Comparison of ENCODE assay signal across 10 mouse cellular contexts in the genomic region with DNA sequence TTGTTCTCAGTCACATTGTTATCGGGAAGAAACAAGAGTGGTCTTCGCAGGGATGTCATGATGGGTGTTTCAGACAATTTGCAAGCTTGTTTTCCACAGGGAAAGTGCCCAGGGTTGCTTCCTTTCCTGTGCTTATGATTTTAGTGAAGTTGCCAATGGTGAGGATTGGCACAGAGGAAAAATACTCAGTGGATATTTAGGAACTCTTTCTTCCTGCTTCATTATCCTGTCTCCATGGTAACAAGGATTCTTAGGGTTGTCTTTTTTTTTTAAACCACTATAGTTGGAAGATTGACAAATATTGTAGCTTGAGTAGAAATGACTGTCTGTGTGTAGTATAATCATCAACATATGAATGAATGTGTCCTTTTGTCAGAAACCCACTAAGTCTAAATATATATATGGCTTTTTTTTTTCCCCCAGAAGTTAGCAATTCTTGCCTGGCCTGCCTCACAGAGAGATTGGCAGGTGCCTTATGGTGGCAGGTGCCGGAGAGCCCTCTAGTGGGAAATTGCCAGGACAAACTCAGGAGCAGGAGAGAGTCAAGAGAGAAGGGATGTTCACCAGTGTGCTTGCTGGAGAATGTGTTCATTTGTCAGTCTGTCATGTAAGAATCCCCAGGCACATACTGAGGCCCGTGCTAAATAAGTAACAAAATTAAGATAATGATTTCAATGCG. TPM values are rescaled to one million over a fixed set of nuclear protein-coding genes. Genes with fewer than 3 reads are reported as not detected.
A peak's percentile ranks its signal among the peaks of the same experiment; 100 is the strongest.
DNase-seq lines count a peak whose midpoint lies in the region; ATAC-seq and TF ChIP-seq lines count a peak whose summit lies in the region.
"Had no signal": no experiment of that assay in that cellular context is flagged by ENCODE, and none has a peak within 500 bp of the region (broad histone marks: within the 10 kb centered on the region; RNA-seq: fewer than 3 reads in every experiment).

No protein-coding gene starts in this region.

- H3K4me2 ChIP-seq in forebrain, embryonic 11.5 days (ENCODE audit: low read depth, low read length, severe bottlenecking), result no peak overlapping the region
- H3K4me2 ChIP-seq in forebrain, embryonic 12.5 days, result no peak overlapping the region
- no peak overlapping the region for H3K4me2 ChIP-seq in liver, postnatal 0 days (ENCODE audit: low read depth, low read length)
- H3K4me2 ChIP-seq in liver, embryonic 12.5 days, result no peak overlapping the region
- 0 out of 2 replicates have a peak overlapping the region, but pooled peaks have one; percentile 4 for H3K4me2 ChIP-seq in midbrain, embryonic 15.5 days
- H3K4me2 ChIP-seq: limb, embryonic 12.5 days; neural tube, embryonic 12.5 days had no signal

- H3K27ac ChIP-seq in forebrain, embryonic 11.5 days (ENCODE audit: low read depth, low read length), result no peak overlapping the region
- H3K27ac ChIP-seq in forebrain, embryonic 12.5 days, result no peak overlapping the region
- H3K27ac ChIP-seq in liver, postnatal 0 days (ENCODE audit: low read depth), result no peak overlapping the region
- H3K27ac ChIP-seq in liver, embryonic 12.5 days, result no peak overlapping the region
- peak overlapping the region; percentile 73 for H3K27ac ChIP-seq in midbrain, embryonic 15.5 days
- H3K27ac ChIP-seq: limb, embryonic 12.5 days; neural tube, embryonic 12.5 days had no signal

- H3K36me3 ChIP-seq in forebrain, embryonic 11.5 days (ENCODE audit: control insufficient read depth, insufficient read depth, low read length), result no peaks in the 10 kb centered on the region
- no peaks in the 10 kb centered on the region for H3K36me3 ChIP-seq in forebrain, embryonic 12.5 days (replicated peaks)
- no peaks in the 10 kb centered on the region for H3K36me3 ChIP-seq in liver, postnatal 0 days (replicated peaks; ENCODE audit: insufficient read depth, low read length)
- H3K36me3 ChIP-seq in liver, embryonic 12.5 days, result no peaks in the 10 kb centered on the region
- H3K36me3 ChIP-seq in midbrain, embryonic 15.5 days (replicated peaks), result no peaks in the 10 kb centered on the region
- H3K36me3 ChIP-seq: limb, embryonic 12.5 days; neural tube, embryonic 12.5 days had no signal

- 0 out of 2 replicates have a peak, but pooled peaks cover 2% of the 10 kb centered on the region for H3K4me1 ChIP-seq in forebrain, embryonic 11.5 days (replicated peaks; ENCODE audit: control insufficient read depth, insufficient read depth, low read length)
- peaks cover 17% of the 10 kb centered on the region for H3K4me1 ChIP-seq in forebrain, embryonic 12.5 days
- no peaks in the 10 kb centered on the region for H3K4me1 ChIP-seq in liver, postnatal 0 days (ENCODE audit: insufficient read depth)
- no peaks in the 10 kb centered on the region for H3K4me1 ChIP-seq in liver, embryonic 12.5 days
- peaks cover 26% of the 10 kb centered on the region for H3K4me1 ChIP-seq in midbrain, embryonic 15.5 days

- no peak for TF ChIP-seq EP300 in liver, postnatal 0 days (IDR thresholded peaks at IDR 0.05; ENCODE audit: low read depth)

- no peak overlapping the region for H3K9ac ChIP-seq in forebrain, embryonic 11.5 days (ENCODE audit: low read length)
- no peak overlapping the region for H3K9ac ChIP-seq in forebrain, embryonic 12.5 days
- no peak overlapping the region for H3K9ac ChIP-seq in liver, postnatal 0 days (replicated peaks)
- H3K9ac ChIP-seq in liver, embryonic 12.5 days, result no peak overlapping the region
- no peak overlapping the region for H3K9ac ChIP-seq in midbrain, embryonic 15.5 days
- H3K9ac ChIP-seq: limb, embryonic 12.5 days; neural tube, embryonic 12.5 days had no signal

- H3K27me3 ChIP-seq in forebrain, embryonic 11.5 days (ENCODE audit: control insufficient read depth, insufficient read depth, low read length), result no peaks in the 10 kb centered on the region
- no peaks in the 10 kb centered on the region for H3K27me3 ChIP-seq in forebrain, embryonic 12.5 days
- no peaks in the 10 kb centered on the region for H3K27me3 ChIP-seq in liver, postnatal 0 days (ENCODE audit: insufficient read depth, low read length)
- H3K27me3 ChIP-seq in liver, embryonic 12.5 days (replicated peaks), result peaks cover 3% of the 10 kb centered on the region; the same call in 1 of the 2 replicates
- no peaks in the 10 kb centered on the region for H3K27me3 ChIP-seq in midbrain, embryonic 15.5 days (replicated peaks)
- H3K27me3 ChIP-seq: neural tube, embryonic 12.5 days had no signal

- no peak overlapping the region for H3K4me3 ChIP-seq in forebrain, embryonic 11.5 days (ENCODE audit: low read depth, low read length)
- H3K4me3 ChIP-seq in forebrain, embryonic 12.5 days (replicated peaks), result no peak overlapping the region
- no peak overlapping the region for H3K4me3 ChIP-seq in liver, postnatal 0 days (ENCODE audit: low read depth, low read length)
- no peak overlapping the region for H3K4me3 ChIP-seq in liver, embryonic 12.5 days
- H3K4me3 ChIP-seq in midbrain, embryonic 15.5 days, result no peak overlapping the region
- H3K4me3 ChIP-seq: limb, embryonic 12.5 days; neural tube, embryonic 12.5 days had no signal

- WGBS in forebrain, embryonic 11.5 days, result 73% methylated on average over 5 of the region's 5 CpGs
- WGBS in forebrain, embryonic 12.5 days, result 70% methylated on average over 5 of the region's 5 CpGs
- 69% methylated on average over 5 of the region's 5 CpGs for WGBS in liver, postnatal 0 days (ENCODE audit: insufficient replicate concordance)
- WGBS in liver, embryonic 12.5 days (ENCODE audit: insufficient replicate concordance), result 57% methylated on average over 5 of the region's 5 CpGs
- WGBS in midbrain, embryonic 15.5 days, result 47% methylated on average over 5 of the region's 5 CpGs

- DNase-seq in forebrain, embryonic 11.5 days (ENCODE audit: low spot score), result peak; percentile 53
- no peak for DNase-seq in liver, postnatal 0 days
- DNase-seq in embryo, embryonic 10.5 days (ENCODE audit: low spot score), result peak; percentile 19
- DNase-seq in right cerebral cortex, postnatal 14 days, result no peak
- no peak for DNase-seq in testis, postnatal 14 days (ENCODE audit: low spot score)

- peak; percentile 51 for TF ChIP-seq CTCF in liver, postnatal 0 days (IDR thresholded peaks at IDR 0.05; ENCODE audit: low read depth)

- no peak for ATAC-seq in forebrain, embryonic 11.5 days (replicated peaks; ENCODE audit: low FRiP score)
- no peak for ATAC-seq in forebrain, embryonic 12.5 days (ENCODE audit: low FRiP score)
- no peak for ATAC-seq in liver, postnatal 0 days
- no peak for ATAC-seq in liver, embryonic 12.5 days
- ATAC-seq in midbrain, embryonic 15.5 days (replicated peaks), result peak; percentile 57; the same call in 1 of the 2 replicates

- H3K9me3 ChIP-seq in forebrain, embryonic 11.5 days (ENCODE audit: control insufficient read depth, low read length), result no peaks in the 10 kb centered on the region
- H3K9me3 ChIP-seq in forebrain, embryonic 12.5 days, result no peaks in the 10 kb centered on the region
- H3K9me3 ChIP-seq in liver, postnatal 0 days (ENCODE audit: low read length), result no peaks in the 10 kb centered on the region
- H3K9me3 ChIP-seq in liver, embryonic 12.5 days (replicated peaks), result no peaks in the 10 kb centered on the region
- H3K9me3 ChIP-seq in midbrain, embryonic 15.5 days, result no peaks in the 10 kb centered on the region
- H3K9me3 ChIP-seq: limb, embryonic 12.5 days; neural tube, embryonic 12.5 days had no signal

RNA-seq across cellular contexts. Expression of a gene that starts 49.4 kb away (rescaled TPM):
- 0.96 and 1.3 TPM in 2 replicates for polyA plus RNA-seq in forebrain, embryonic 11.5 days (2014; fragmentation: Nextera tagmentation; extraction: Ambion mirVana)
- 1.6 and 1.7 TPM in 2 replicates for polyA plus RNA-seq in forebrain, embryonic 12.5 days (2016; fragmentation: Nextera tagmentation; extraction: Ambion mirVana)
- 0.31 and 0.34 TPM in 2 replicates for polyA plus RNA-seq in liver, postnatal 0 days (2015; fragmentation: Nextera tagmentation; extraction: Ambion mirVana)
- 0.14 and 0.15 TPM in 2 replicates for polyA plus RNA-seq in liver, embryonic 12.5 days (2016; fragmentation: Nextera tagmentation; extraction: Ambion mirVana)
- polyA plus RNA-seq in midbrain, embryonic 15.5 days (2015; fragmentation: Nextera tagmentation; extraction: Ambion mirVana), result 4.2 and 4.3 TPM in 2 replicates

Comparison
In these comparisons a context has a peak if more than half of its experiments do, and no peak if none do; other contexts are left out.
1. DNase-seq: peak in forebrain, embryonic 11.5 days (single experiment) and embryo, embryonic 10.5 days (single experiment); none in liver, postnatal 0 days (single experiment), right cerebral cortex, postnatal 14 days (single experiment) and testis, postnatal 14 days (single experiment).